Mouse (Mus musculus): ENCODE measurements at regions not wholly inside any gene's neighbourhood (a gene's known extent, or its start where the extent isn't known, plus 50 kb on each side); places are given as distances from the start of the nearest gene placed in this dataset.

DNA sequence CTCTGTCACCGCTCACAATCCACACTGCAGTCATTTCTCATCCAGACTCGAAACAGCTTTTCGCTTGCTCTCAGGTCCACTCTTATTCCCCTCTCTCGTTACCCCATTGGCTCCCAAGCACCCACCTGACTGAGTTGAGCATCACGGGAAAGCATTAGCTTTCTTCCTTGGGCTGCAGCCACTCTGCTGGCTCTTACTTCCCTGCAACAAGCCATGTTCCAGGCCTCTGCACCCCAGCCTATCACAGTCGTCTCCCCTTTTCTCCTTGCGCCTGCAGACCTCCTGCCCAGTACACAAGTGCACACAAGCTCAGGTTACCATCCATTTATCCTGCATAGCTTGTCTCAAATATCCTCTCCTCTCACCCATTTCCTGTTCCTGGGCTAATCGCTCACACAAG lies 88.5 kb upstream of the Tmem260 start:
- Histone ChIP-seq H3K27ac (no peak overlapping the region), H3K27me3 (ENCODE audit: control insufficient read depth, insufficient read depth, low read length) (no peaks in the 10 kb centered on the region), H3K9ac (ENCODE audit: low read depth, low read length) (no peak overlapping the region), H3K4me1 (ENCODE audit: control insufficient read depth, insufficient read depth, low read length) (no peaks in the 10 kb centered on the region), H3K36me3 (ENCODE audit: control insufficient read depth, insufficient read depth, low read length) (no peaks in the 10 kb centered on the region), H3K79me2 (replicated peaks; ENCODE audit: control insufficient read depth, insufficient read depth, low read length) (no peaks in the 10 kb centered on the region), H3K4me3 (no peak overlapping the region)
- intact Hi-C loops (cut with DNase I): loop anchor here (5.0 kb wide), 2 partner anchors 220 to 235 kb away; partner anchors contain the start of gene Peli2
- DNase-seq: no peak
- TF ChIP-seq CTCF (IDR thresholded peaks at IDR 0.05) (no peak), POLR2A (IDR thresholded peaks at IDR 0.05; ENCODE audit: insufficient read depth, low read depth, low read length) (no peak), EP300 (IDR thresholded peaks at IDR 0.05; ENCODE audit: insufficient read depth, low read depth, low read length) (no peak)
- 84% methylated on average over 8 of the region's 8 CpGs for WGBS

DNA sequence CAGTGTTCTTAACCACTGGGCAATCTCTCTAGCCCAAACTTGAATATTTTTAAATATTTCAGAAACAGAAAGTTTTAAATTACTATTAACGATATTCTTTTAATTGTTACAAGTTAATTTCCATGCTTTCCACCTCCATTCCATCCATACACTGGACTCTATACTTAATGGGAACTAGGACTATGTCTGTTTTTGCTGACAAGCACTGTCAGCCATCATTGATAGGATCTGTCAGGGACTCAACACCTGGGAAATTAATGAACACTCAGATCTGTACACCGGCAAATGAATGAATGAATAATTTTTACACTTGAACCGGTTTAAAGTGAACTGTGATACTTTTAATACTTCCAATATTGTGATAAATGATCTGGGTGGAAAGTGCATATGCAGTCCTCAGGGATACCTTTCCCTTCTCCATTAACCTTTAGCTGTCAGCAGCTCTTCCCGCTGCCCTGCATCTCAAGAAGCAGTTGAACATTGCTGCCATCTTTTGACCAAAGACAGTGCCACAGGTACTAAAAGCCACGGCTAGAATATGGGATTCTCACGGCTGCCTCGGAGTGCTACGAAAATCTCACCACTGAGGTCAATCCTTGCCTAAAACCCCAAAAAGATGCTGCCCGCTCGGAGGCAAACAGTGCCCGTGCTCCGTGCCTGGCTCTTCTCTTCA lies 87.3 kb upstream of the Tmem260 start:
- Histone ChIP-seq H3K4me1 (ENCODE audit: control insufficient read depth, insufficient read depth, low read length) (no peaks in the 10 kb centered on the region), H3K27ac (no peak overlapping the region), H3K9ac (ENCODE audit: low read depth, low read length) (no peak overlapping the region), H3K4me3 (no peak overlapping the region), H3K27me3 (ENCODE audit: control insufficient read depth, insufficient read depth, low read length) (no peaks in the 10 kb centered on the region), H3K36me3 (ENCODE audit: control insufficient read depth, insufficient read depth, low read length) (no peaks in the 10 kb centered on the region), H3K79me2 (replicated peaks; ENCODE audit: control insufficient read depth, insufficient read depth, low read length) (no peaks in the 10 kb centered on the region)
- WGBS: 36% methylated on average over 12 of the region's 12 CpGs
- peak in 1 of 2 experiments; percentile 13 for DNase-seq
- intact Hi-C loops (cut with DNase I): loop anchor here (5.0 kb wide), 2 partner anchors 221 to 236 kb away; partner anchors contain the start of gene Peli2
- TF ChIP-seq CTCF (IDR thresholded peaks at IDR 0.05): peak; percentile 87
- TF ChIP-seq POLR2A (IDR thresholded peaks at IDR 0.05; ENCODE audit: insufficient read depth, low read depth, low read length): no peak
- peak; percentile 62; the same call in 1 of the 2 replicates for TF ChIP-seq EP300 (IDR thresholded peaks at IDR 0.05; ENCODE audit: insufficient read depth, low read depth, low read length)

- no peaks in the 10 kb centered on the region for H3K4me1 ChIP-seq (ENCODE audit: control insufficient read depth, insufficient read depth, low read length)
- no peak overlapping the region for H3K9ac ChIP-seq (ENCODE audit: low read depth, low read length)
- H3K4me3 ChIP-seq: no peak overlapping the region
- 89% methylated on average over 7 of the region's 7 CpGs for WGBS
- TF ChIP-seq CTCF (IDR thresholded peaks at IDR 0.05) (no peak), EP300 (IDR thresholded peaks at IDR 0.05; ENCODE audit: insufficient read depth, low read depth, low read length) (no peak), POLR2A (IDR thresholded peaks at IDR 0.05; ENCODE audit: insufficient read depth, low read depth, low read length) (no peak)
- DNase-seq: no peak
- H3K27ac ChIP-seq: no peak overlapping the region
- no peaks in the 10 kb centered on the region for H3K36me3 ChIP-seq (ENCODE audit: control insufficient read depth, insufficient read depth, low read length)
- intact Hi-C loops (cut with DNase I): no loop called here
- H3K27me3 ChIP-seq (ENCODE audit: control insufficient read depth, insufficient read depth, low read length): no peaks in the 10 kb centered on the region
- no peaks in the 10 kb centered on the region for H3K79me2 ChIP-seq (replicated peaks; ENCODE audit: control insufficient read depth, insufficient read depth, low read length)
Measured at GRCm38 (mm10) chr14:48361820-48362219, 84.1 kb upstream of the Tmem260 start.

DNA sequence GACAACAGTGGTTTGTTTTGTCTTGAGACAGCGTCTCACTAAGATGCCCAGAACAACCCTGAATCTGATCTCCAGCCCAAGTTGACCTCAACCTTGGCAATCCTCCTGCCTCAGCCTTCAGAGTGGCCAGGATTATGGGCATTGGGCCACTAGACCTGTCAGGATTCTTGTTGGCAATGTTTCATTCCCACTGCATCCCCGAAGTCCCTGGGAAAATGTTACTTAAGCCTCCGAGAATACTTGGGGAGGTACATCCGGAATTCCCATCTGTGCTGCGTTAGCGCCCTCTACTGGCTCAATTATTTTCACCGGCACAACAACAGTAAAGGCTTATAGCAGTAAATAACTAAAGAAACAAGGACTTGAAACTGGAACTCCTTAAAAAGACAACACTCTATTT lies 78.9 kb upstream of the Tmem260 start:
- no peak overlapping the region for H3K4me3 ChIP-seq
- H3K9ac ChIP-seq (ENCODE audit: low read depth, low read length): no peak overlapping the region
- H3K27ac ChIP-seq: no peak overlapping the region
- TF ChIP-seq CTCF (IDR thresholded peaks at IDR 0.05): peak; percentile 89
- peak; percentile 69; the same call in 1 of the 2 replicates for TF ChIP-seq EP300 (IDR thresholded peaks at IDR 0.05; ENCODE audit: insufficient read depth, low read depth, low read length)
- TF ChIP-seq POLR2A (IDR thresholded peaks at IDR 0.05; ENCODE audit: insufficient read depth, low read depth, low read length): no peak
- intact Hi-C loops (cut with DNase I): loop anchor here (2.0 to 5.0 kb wide), 2 partner anchors 614 to 770 kb away; no protein-coding TSS in a partner anchor
- WGBS: 10% methylated on average over 7 of the region's 7 CpGs
- peak; percentile 68 to 79 for DNase-seq
- peaks cover 1% of the 10 kb centered on the region; the same call in 1 of the 2 replicates for H3K27me3 ChIP-seq (ENCODE audit: control insufficient read depth, insufficient read depth, low read length)
- no peaks in the 10 kb centered on the region for H3K79me2 ChIP-seq (replicated peaks; ENCODE audit: control insufficient read depth, insufficient read depth, low read length)
- H3K36me3 ChIP-seq (ENCODE audit: control insufficient read depth, insufficient read depth, low read length): no peaks in the 10 kb centered on the region
- H3K4me1 ChIP-seq (ENCODE audit: control insufficient read depth, insufficient read depth, low read length): peaks cover 2% of the 10 kb centered on the region; the same call in 1 of the 2 replicates

DNA sequence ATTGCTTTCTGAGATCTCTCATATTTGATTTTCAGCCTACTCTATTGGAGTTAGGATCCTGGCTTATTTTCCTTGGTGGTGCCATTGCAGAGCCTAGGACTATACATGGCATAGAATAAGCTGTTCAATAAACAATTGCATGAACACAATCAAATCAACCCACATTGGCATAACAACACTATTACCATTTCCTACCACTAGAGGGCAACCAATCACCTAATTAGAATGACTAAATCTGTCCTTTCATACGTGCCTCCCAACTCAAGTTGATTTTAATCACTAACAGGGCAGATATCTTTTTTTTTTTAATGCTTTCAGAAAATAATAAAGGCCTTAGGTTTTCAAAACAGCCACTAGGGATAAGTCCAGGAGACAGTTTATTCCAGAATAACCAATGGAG lies 75.6 kb upstream of the Tmem260 start:
- Histone ChIP-seq H3K36me3 (ENCODE audit: control insufficient read depth, insufficient read depth, low read length) (no peaks in the 10 kb centered on the region), H3K4me1 (ENCODE audit: control insufficient read depth, insufficient read depth, low read length) (peaks cover 2% of the 10 kb centered on the region; the same call in 1 of the 2 replicates), H3K27ac (no peak overlapping the region), H3K4me3 (no peak overlapping the region), H3K79me2 (replicated peaks; ENCODE audit: control insufficient read depth, insufficient read depth, low read length) (no peaks in the 10 kb centered on the region), H3K9ac (ENCODE audit: low read depth, low read length) (no peak overlapping the region), H3K27me3 (ENCODE audit: control insufficient read depth, insufficient read depth, low read length) (peaks cover 3% of the 10 kb centered on the region)
- no peak for DNase-seq
- peak; percentile 95 for TF ChIP-seq CTCF (IDR thresholded peaks at IDR 0.05)
- TF ChIP-seq EP300 (IDR thresholded peaks at IDR 0.05; ENCODE audit: insufficient read depth, low read depth, low read length): no peak
- intact Hi-C loops (cut with DNase I): loop anchor here (1.0 to 10.0 kb wide), 2 partner anchors 124 to 624 kb away; no protein-coding TSS in a partner anchor
- 0% methylated on average over 1 of the region's 1 CpGs for WGBS

GRCm38 (mm10) chr14:48371766-48372165 lies 74.2 kb upstream of the Tmem260 start:
- intact Hi-C loops (cut with DNase I): loop anchor here (10.0 kb wide), 1 partner anchor 623 kb away; no protein-coding TSS in a partner anchor
- peaks cover 2% of the 10 kb centered on the region; the same call in 1 of the 2 replicates for H3K4me1 ChIP-seq (ENCODE audit: control insufficient read depth, insufficient read depth, low read length)
- H3K27me3 ChIP-seq (ENCODE audit: control insufficient read depth, insufficient read depth, low read length): peaks cover 3% of the 10 kb centered on the region
- H3K79me2 ChIP-seq (replicated peaks; ENCODE audit: control insufficient read depth, insufficient read depth, low read length): no peaks in the 10 kb centered on the region
- DNase-seq: no peak
- H3K4me3 ChIP-seq: no peak overlapping the region
- H3K9ac ChIP-seq (ENCODE audit: low read depth, low read length): no peak overlapping the region
- H3K27ac ChIP-seq: no peak overlapping the region
- H3K36me3 ChIP-seq (ENCODE audit: control insufficient read depth, insufficient read depth, low read length): no peaks in the 10 kb centered on the region
- TF ChIP-seq POLR2A (IDR thresholded peaks at IDR 0.05; ENCODE audit: insufficient read depth, low read depth, low read length) (no peak), EP300 (IDR thresholded peaks at IDR 0.05; ENCODE audit: insufficient read depth, low read depth, low read length) (no peak), CTCF (IDR thresholded peaks at IDR 0.05) (peak; percentile 34)
- WGBS: 47% methylated on average over 5 of the region's 5 CpGs
